Mouse (Mus musculus) hematopoietic stem cell, adult 5-6 weeks (primary cell): Measurements from ENCODE around the gene Gm3336. TPM values are rescaled to one million over a fixed set of nuclear protein-coding genes. Genes with fewer than 3 reads are reported as not detected.

Source experiments
- ATAC-seq, 2 experiments: fragments of 125-278 bp in 1 of 2; replicated peaks in 1 of 2; 2 replicates each; pipeline ENCODE4 v1.8.0; 2016 to 2017; ENCODE audit warnings: inconsistent platforms in 2 of 2, mild to moderate bottlenecking in 2 of 2, moderate number of reproducible peaks in 2 of 2, low read depth in 1 of 2, moderate TSS enrichment in 1 of 2; ENCODE audit not compliant: low FRiP score in 2 of 2, poor library complexity in 2 of 2, severe bottlenecking in 2 of 2, insufficient read depth in 1 of 2, low TSS enrichment in 1 of 2
- total RNA-seq: library from RNA; stranded (forward); fragments of 172-1452, 232-1000 nt; gene quantifications from 2 replicates; pipeline ENCODE4 v1.2.3, GENCODE M21; 2017

Gene Gm3336
- total RNA-seq, 1 experiment from 2014 or later, result not detected

DNA sequence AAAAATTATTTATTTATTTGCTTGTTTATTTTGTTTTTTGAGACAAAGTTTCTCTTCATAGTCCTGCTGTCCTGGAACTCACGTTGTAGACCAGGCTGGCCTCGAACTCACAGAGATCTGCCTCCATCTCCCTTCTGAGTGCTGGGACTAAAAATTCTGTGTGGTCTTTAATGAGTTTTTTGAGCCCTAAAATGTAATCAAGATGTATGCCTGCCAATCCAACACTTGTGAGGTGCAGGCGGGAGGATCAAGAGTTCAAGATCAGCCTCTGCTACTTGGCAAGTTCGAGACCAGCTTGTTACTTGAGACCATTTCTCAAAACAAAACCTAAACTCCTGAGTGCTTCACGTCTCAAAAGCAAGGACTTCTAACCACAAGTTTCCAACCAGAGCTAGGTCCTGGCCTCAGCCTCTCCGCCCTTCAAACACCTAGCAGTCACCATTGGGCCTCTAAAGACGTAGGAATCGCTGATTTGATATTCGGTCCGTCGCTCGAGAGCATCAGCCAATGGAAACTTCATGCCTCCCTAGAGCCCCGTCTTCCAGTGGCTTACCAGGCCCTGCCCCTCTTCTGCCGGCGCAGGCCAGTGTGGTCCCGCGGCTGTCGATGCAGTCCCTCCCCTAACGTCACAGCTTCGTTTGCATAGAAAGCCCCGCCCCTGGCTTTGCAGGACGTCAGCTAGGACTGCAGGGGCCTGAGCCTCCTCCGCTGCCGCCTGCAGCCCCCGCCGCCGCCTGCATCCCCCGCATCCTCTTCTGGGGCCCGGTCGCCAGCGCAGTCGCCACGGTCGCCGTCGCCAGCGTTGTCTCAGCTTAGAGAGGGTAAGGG is 35.9 kb downstream of the Gm3336 start, which contains the start of gene Rab3a:
Gene Rab3a, plus strand, starts transcription at position 637 of the 828 bp plus-strand sequence.
- ATAC-seq, result peak; percentile 97

DNA sequence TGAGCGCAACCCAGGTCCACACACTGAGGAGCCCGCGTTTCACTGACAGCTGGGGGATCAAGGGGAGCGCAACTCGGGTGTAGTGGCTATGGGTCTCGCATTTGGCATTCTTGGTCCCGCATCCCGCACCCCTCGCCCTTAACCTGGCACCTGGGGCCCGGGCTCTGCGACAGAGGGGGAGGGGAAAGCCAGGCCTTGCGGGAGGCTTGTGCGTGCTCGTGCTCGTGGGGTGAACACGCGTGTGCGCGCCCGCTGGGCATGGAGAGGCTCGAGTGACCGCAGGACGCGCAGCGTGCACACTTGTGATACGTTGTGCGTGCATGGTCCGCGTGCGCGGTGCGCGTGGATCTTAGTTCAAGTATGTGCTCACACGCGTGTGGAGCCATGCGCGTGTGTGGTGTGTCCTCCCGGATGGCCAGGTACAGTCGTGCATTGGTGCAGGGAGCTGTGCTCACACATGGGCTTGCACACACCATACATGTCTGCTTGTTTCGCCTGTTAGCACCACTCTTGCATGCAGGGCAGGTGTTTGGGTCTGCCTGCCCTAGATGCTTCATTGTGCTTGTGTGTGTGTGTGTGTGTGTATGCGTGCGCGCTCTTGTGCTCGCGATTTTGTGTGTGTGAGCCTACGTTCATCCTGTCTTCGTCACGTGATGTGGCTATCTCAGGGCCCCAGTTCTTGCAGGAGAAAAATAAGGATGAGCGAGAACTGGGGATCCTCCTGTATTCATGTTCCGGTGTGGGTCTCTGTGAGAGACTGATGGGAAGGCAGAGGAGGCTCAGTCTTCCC is 36.7 kb downstream of the Gm3336 start:
- ATAC-seq, result no peak

DNA sequence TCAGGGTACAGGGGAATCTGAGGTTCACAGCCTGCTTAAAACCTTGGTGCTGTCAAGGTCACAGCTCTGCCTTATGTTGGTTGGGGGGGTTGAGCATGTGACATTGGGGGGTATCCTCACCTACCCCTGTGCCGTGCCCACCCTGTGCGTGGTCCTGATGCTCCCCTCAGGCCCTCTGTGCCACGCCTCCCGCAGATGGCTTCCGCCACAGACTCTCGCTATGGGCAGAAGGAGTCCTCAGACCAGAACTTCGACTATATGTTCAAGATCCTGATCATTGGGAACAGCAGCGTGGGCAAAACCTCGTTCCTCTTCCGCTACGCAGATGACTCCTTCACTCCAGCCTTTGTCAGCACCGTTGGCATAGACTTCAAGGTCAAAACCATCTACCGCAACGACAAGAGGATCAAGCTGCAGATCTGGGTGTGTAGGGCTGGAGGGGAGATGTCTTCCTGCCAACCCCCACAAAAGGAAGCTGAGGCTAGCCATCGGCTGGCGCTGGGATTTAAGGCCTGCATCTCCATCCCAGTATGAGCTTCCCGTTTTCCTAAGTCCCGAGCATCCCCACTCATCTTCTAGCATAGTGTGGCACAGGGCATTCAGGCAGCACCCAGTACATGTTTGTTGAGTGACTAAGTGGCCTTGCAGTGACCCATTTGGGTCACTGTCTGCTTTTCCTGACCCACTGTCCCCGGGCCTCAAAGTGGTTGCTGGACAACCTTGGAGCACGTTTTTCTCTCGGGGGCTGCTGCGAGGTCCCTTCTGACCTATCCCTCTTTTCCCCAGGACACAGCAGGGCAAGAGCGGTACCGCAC is 37.5 kb downstream of the Gm3336 start:
- ATAC-seq, result no peak

DNA sequence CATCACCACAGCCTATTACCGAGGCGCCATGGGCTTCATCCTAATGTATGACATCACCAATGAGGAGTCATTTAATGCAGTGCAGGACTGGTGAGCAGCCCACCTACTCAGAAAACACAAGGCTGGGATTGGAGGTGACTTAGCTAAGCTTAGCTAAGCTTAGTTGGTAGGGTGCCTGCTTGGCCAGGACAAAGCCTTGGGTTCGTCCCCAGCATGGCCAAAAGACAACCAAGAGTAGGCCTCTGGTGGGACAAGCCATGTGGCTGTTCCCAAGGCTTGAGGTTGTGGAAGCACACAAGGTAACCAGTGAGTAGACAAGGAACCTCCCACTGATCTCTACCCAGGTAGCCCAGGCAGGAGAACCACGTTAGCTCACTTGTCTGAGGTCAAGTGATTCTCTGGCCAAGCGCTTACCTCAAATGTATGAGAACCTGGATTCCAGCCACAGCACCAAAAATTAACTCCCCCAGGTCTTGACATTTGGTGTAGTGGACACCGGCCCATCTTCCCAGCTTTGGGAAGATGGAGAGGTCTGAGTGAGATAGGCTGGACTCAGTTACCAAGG is 38.2 kb downstream of the Gm3336 start:
- ATAC-seq, result no peak

DNA sequence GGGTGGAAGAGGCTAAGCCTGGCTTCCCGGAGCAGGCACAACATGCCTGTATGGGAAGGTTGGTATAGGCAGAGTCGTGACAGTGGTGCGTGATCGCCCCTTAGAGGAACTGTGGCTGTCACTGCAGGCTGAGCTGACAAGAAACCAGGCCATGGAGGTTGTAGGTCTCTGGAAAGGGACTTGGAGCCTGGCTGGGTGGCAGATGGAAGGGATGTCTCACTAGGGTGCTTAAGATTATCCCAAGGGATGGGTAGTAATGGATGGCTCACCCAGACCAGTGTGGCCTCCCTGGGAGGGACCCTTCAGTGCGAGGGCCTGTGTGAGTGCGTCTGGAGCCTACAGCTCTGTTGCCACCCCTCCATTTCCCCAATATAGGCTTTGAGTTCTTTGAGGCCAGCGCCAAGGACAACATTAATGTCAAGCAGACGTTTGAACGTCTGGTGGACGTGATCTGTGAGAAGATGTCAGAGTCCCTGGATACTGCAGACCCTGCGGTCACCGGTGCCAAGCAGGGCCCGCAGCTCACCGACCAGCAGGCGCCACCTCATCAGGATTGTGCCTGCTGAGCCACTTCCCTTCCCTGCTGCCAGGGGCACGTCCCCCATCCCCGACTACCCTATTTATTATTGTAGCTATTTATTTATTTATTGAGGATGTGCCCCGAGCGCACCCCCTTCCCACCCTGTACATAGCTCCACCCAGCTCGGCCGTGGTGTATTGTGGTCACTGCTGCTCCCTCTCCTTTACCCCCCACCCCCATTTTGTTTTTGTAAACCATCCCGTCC is 39.4 kb downstream of the Gm3336 start:
- ATAC-seq, result no peak

DNA sequence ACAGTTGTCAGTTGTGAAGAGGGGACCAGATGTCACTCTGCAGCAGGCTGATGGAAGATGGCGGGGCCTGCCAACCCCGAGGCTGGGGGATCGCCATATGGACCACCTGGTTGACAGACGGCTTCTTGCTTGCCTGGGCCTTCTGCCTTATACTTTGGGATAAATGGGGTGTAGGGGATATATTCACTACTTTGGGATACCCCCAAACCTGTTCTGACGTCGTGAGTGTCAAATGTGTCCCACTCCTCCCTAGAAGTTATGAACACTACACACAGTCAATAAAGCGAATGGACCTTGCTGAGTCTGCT is 39.9 kb downstream of the Gm3336 start:
- no peak for ATAC-seq

DNA sequence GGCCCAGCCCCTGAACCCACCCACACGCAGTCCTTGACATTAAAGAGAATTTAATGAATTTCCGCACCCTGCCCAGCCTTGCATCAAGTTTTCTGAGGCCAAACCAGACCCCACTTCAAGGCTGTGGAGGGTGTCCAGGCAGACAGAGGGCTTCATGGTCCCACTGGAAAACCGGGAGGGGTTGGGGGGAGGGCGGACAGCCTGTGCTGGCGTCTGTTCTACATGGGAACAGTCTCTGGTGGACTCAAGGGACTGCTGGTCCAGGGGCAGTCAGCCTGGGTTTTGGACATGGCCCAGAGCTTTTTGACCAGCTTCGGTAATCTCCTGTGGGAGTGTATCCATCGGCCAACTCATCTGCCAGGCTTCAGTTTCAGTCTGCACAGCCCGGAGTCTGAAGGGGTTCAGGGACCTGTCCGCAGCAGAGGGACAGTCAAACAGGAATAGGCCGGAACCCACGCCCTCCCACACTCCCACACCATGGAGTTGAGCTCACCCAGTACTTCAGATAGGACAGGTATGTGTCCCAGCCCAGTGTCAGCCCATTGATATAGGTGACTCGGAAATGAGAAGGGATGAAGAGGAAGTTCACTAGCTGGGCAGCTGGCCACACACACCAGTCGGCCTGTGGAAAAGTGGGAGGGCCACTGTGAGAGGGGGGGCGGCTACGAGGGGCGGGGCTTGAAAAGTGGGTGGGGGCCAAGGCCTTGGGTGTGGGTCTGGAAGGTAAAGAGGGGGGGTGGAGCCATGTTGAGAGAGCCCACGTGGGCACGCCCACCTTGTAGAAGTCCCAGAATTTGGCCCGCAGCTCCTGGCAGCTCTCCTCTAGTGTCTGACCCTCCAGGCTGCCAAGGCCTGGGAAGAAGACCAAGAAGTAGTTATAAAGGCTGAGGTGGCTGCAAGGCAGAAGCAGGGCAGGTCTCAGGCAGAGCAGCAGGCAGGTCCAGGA is 40.5 kb downstream of the Gm3336 start:
- ATAC-seq, result no peak

DNA sequence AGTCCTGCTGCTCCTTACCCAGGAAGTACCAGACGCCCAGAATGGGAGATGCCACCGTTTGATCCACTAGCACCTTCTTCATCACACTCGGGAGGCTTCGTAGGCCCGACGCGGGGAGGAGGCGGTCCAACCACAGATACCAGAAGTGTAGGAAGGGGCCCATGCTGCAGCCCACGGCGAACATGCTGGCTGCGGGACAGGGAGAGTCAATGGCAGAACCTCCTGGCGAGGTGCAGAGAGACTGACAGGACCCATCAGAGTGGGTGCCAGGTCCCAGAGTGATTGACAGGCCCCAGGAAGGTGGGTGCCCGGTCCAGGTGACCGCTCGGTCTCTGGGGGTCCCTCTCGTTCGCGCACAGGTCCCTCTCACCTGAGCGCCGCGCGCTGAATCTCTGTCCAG is 42.0 kb downstream of the Gm3336 start:
- no peak for ATAC-seq

DNA sequence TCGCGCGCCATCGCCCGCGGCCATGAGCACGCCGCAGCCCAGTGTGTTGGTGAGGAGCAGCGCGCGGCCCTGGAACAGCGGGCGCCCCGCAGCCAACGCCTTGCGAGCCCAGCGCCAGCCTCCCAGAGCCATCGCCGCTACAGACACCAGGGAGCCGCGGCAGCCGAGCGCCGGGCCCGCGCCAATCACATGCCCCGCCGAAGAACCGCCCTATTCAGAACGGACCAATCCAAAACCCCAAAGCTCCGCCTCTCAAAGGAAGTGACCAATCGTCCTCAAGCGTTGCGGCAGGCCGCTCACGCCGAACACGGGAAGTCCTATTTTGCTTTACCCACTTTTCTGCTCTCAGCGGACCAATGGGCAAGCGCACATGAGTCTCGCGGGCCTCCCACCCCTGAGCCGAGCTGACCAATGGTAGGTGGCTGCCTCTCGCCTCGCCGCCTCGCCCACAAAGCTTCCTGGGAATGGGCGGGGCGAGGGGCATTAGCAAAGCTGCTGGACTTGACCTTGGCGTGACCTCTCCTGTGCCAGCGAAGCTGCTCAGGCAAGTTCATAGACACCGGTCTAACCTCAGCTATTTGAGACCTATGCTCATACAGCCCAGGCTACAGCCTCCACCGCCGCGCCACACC is 42.5 kb downstream of the Gm3336 start, which contains the start of gene Mpv17l2:
Gene Mpv17l2, minus strand, starts transcription at position 172 of the 632 bp plus-strand sequence.
- ATAC-seq, result peak; percentile 87 to 96

DNA sequence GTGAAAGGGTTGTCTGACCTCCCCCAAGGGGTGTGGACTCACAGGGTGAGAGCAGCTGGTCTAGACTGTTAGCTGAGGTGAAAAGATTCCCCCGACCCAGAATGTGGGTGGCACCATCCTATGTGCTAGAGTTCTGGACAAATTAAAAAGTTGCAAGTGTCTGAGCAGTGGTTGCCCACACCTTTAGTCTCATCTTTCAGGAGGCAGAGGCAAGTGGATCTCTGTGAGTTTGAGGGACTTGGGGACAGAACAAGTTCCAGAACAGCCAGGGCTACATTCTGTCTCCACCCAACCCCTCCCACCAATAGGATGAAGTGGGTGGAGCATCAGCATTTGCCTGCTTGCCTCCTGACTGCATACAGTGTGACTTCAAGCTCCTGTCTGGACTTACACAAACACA is 43.8 kb downstream of the Gm3336 start:
- ATAC-seq, result no peak

DNA sequence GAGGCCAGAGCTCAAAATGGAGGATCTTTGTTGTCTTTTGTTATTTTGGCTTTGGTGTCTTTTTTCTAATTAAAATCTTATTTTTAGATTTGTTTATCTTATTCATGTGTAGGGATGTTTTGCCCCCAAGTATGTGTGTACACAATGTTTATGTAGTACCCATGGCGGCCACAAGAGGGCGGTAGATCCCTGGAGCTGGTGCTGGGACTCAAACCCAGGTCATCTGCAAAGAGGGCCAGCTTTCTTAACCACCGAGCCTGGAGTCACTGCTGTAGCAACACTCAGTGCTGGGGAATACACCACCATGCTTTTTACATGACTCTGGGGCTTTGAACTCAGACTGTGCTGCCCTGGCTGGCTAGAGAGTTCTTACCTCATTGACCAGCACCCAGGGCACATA is 45.0 kb downstream of the Gm3336 start:
- no peak for ATAC-seq

DNA sequence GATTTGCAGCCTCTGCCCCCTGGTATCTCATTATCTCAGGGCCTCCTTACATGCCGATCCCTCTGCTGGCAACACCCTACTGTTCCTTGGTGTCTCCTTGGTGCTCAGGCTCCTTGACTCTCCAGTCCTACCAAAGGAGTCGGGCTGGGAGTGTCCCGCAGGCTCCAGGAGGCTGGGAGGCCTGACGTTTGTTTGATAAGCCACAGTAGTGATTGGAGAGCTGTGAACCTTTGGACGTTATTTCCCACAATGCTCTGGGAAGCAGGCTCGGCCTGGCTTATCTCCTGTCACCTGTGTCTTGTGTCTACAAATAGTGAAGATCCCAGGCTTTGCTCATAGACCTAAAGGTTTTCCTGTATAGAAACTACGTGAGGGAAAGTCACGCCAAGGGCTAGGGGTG is 45.7 kb downstream of the Gm3336 start:
- ATAC-seq, result no peak

DNA sequence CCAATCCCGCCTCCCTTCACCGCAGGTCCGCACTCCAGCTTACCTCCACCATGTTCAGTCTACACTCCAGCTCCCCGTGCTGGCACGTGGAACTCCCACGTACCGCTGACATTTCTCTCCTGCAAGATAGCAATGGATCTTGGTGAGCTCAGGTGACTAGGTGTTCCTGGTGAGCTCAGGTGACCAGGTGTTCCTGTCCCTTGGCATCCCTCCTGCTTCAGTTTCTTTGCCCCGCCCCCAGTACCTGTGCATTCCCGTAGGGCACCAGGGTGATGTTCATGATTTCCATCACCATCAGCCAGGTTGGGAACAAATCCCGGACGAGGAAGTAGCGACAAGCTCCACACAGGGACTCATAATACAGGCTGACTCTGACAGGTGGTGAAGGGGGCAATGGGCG is 46.3 kb downstream of the Gm3336 start:
- ATAC-seq, result no peak

DNA sequence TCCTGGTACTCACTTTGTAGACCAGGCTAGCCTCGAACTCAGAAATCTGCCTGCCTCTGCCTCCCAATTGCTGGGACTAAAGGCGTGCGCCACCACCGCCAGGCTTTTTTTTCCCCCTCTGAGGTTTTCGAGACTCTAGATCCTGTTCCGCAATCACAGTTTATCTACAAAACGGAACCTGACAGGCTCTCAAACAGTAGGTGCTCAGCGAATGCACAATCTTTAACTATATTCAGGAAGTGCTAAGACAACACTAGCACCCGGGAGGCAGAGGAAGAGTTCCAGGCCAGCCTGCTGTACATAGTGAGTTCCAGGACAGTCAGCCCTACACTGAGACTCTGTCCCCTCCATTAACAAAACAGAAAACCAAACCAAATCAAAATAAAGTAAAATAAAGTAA is 47.0 kb downstream of the Gm3336 start:
- no peak for ATAC-seq

DNA sequence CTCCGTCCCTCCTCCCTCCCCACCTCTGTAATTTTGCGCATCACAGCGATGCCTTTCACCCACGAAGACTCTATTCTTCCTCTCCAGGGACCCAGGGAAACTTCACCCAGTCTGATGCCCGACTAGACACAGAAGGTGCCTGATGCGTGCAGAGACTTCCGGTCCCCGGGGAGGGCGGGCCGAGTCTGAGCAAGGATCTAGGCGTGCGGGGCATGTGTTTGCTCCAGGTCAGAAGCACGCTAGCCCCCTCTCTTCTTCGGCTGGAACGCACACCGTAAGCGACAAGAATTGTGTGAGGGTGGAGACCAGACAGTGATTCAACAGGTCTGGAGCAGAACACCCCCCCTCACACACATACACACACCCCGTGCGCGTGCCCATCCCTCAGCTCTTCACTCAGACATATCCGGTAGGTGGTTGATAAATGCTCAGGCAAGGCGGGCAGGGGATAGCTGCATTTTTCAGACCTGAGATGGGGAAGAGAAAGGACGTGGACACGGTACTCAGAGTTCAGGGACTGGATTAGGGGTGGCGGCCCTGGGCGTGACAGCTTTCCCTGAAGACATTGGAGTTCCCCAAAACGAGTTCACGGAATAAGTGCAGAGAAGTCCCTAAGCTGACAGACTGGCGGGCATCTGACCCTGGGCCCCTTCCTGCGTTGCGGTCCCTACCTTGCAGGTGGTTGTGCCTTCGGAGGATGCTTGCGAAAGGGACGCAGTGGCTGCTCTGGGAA is 47.7 kb downstream of the Gm3336 start:
- ATAC-seq, result peak in 1 of 2 experiments; percentile 5; a peak in 1 of 4 replicates
